Mouse (Mus musculus): ENCODE results near the gene Slco6d1.
"Not testable (repeated sequence)": the region's sequence is repeated elsewhere in the genome, so short reads cannot be mapped to it uniquely, and the experiment has no call there.

GRCm38 (mm10) chr1:98528368-98528767 lies 107.4 kb downstream of the Slco6d1 start:
- not testable (repeated sequence) for TF ChIP-seq ZNF384 (IDR thresholded peaks at IDR 0.05; ENCODE audit: low read depth, low read length); EP300 (IDR thresholded peaks at IDR 0.05; ENCODE audit: low read length); POLR2A (IDR thresholded peaks at IDR 0.05; ENCODE audit: low read depth, low read length)
